Mouse (Mus musculus): ENCODE measurements around the gene Cdc42bpa.

The Cdc42bpa gene

GRCm38 (mm10) chr1:180191651-180192220 lies 231.5 kb downstream of the Cdc42bpa start:
- no peak for DNase-seq (ENCODE audit: low read depth, low spot score)

GRCm38 (mm10) chr1:180192866-180193265 lies 232.6 kb downstream of the Cdc42bpa start:
- DNase-seq (ENCODE audit: low read depth, low spot score), result no peak

DNA sequence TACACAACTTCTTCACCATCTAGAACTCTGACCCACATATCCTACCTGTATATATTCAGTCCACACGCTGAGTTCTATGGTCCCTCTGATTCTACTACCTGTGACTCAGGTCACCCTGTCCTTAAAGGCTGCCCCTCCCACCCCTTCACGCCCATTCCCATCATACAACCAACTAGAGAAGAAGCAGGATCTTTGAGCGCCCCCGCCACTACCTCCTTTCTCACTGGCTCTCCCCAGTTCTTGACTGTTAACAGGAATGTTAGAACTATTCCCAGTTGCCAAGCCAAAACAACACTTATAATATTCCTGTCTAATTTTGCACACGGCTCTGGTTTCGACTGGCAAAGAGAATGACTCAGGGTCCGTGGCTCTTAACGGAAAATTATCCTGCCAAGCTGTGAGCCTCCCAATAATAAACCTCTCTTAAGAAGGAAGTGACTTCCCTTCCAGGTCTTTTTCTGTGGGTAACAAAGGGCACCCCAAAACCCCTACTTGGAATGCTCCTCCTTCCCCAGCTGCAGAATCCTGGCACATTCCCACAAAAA lies 233.2 kb downstream of the Cdc42bpa start:
- no peak for DNase-seq (ENCODE audit: low read depth, low spot score)

- DNase-seq (ENCODE audit: low read depth, low spot score), result no peak
Measured at GRCm38 (mm10) chr1:180194048-180194447, 233.8 kb downstream of the Cdc42bpa start.

DNA sequence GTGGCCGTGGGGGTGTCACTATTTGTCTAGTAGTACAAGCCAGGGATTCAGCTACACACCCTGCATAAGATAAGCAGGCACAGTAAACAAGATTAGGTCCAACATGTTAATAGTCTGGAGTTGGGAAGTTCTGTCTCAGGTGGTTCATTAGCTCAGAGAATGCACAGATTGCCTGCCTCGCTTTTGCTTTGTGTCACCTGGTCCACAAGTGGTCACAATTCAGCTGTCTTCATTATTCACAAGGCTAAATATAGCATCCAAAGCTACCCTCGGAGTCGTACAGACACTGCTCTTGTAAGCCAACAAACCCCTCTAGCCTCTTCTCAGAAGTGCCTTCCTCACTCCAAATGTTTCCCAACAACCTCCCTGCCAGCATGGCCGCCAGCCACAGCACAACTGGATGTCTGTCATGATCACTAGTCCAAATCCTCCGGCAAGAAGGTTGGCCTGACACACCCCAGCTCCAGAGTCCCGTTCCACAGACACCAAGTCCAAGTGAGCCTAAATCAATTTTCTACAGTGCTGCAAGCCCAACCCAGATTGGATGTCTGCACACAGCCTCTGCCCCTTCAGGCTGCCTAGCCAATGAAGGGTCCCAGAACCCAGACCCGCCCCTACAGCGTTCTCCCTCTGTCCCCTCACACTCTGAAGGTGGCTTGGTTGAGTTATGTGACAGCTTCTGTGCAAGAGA lies 234.7 kb downstream of the Cdc42bpa start:
- DNase-seq (ENCODE audit: low read depth, low spot score), result no peak

DNA sequence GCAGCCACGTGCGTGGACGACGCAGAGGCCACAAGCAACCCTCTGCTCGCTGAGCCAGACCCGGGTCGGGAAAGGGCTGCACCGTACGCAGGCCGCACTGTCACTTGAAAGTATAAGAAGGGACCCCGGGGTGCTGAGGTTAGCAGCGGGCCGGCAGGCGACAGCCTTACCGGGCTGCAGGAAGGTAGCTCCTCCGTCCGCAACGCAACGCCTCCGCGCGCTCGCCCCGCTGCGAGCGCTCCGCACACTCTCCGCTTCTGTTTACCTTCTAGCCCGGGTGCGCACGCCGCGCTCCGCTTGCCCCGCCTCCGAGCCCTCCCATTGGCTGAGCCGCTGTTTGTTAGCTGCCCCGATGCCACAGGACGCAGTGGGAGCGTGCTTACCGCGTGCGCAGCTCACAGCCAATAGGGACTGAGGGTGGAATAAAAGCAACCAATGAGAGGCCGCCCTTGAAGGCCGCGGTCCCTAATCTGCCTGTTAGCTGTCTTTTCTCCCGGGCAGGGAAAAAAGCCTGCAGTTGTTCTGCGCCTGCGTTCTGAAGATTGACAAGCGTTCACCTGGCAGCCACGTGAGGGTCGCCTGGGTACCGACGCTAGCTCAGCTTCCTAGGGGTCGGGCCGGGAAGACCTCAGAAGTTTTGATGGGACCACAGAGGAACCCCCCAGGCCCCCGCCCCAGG lies 235.6 kb downstream of the Cdc42bpa start:
- peak; percentile 93 for DNase-seq (ENCODE audit: low read depth, low spot score)

- no peak for DNase-seq (ENCODE audit: low read depth, low spot score)
Measured at GRCm38 (mm10) chr1:180196508-180196907, 236.2 kb downstream of the Cdc42bpa start.

DNA sequence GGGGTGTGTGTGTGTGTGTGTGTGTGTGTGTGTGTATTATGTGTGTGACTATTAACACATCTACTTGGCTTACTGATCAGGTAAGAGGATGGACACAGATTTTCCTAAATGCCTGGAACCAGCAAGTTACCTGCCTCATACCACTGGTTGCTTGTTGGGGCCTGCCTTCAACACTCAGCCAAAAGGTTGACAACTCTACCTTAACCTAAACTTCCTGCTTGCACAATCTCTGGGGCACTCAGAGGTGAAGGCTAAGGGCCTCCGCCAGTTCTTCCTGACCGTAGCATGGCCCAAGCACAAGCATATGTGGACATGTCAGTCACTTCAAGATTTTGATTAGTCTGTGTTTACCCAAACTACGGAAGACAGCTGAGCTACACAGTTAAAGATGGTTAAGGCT lies 237.7 kb downstream of the Cdc42bpa start:
- DNase-seq (ENCODE audit: low read depth, low spot score), result no peak

GRCm38 (mm10) chr1:180198959-180199714 lies 238.9 kb downstream of the Cdc42bpa start, which contains the start of gene Coq8a:
Coq8a (minus strand) TSS chr1:180199602.
- no peak for DNase-seq (ENCODE audit: low read depth, low spot score)

- no peak for DNase-seq (ENCODE audit: low read depth, low spot score)
Measured at GRCm38 (mm10) chr1:180199715-180200050, 239.4 kb downstream of the Cdc42bpa start.

GRCm38 (mm10) chr1:180200722-180201121 lies 240.4 kb downstream of the Cdc42bpa start:
- DNase-seq (ENCODE audit: low read depth, low spot score), result no peak

DNA sequence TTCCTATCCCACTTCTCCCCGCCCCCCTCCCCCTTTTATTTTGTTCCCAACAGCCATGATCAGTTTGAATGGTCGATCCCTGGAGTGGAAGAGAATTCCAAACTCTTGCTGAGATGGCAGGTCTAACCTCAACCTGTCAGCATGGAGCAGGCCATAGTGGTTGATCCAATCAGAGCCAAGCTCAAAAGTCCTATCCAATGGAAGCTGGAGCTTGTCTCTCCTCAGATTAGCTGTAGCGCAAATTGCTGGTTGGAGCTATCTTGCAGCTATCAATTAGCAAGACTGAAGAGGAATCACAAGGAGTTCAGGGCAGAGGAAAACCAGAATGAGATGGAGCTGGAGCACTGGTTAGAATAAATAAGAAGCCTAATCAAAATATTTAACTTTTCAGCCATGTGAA lies 248.1 kb downstream of the Cdc42bpa start:
- no peak for DNase-seq (ENCODE audit: low read depth, low spot score)

- DNase-seq (ENCODE audit: low read depth, low spot score), result no peak
Measured at GRCm38 (mm10) chr1:180210031-180210432, 249.8 kb downstream of the Cdc42bpa start.

DNA sequence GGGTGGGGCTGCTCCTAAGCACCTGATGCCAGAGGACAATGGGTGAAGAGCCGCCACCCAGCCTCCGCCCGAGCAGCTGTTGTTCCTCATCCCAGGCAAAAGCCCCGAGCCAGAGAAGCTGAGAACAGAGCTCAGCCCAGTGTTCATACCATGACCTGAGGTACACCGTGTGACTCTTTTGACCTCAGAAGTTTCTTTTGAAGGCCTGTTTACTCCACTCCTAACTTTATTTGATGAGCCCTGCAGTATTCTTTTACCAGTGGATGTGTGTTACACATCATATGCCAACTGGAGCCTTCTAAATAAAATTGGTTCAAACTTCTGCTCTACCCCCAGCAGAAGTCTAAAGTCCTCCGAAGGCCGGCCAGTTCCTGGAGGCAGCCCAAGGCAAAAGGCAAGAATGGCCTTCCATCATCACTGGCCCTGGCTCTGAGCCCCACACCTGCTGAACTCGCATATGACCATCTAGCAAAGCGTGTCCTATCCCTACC lies 250.6 kb downstream of the Cdc42bpa start:
- DNase-seq (ENCODE audit: low read depth, low spot score), result no peak

GRCm38 (mm10) chr1:180212911-180213310 lies 252.6 kb downstream of the Cdc42bpa start:
- no peak for DNase-seq (ENCODE audit: low read depth, low spot score)

DNA sequence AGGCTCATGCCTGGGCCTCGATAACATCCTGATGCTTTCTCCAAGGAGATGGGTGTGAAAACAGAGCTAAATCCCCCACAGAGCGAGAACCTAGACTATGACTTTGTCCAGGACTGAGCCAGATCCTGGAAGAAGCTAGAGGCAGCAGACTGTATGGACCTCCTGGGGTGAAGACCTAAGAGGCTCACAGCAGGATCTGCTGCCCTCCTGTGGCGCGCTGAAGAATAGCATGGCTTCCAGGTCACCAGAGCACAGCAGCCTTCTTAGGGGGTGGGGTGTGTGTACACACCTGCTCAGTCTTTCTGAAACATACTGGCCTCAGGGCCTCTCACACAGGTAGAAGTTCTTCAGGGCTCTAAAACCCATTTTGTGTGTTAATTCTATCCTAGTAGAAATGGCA lies 254.8 kb downstream of the Cdc42bpa start:
- DNase-seq (ENCODE audit: low read depth, low spot score), result peak; percentile 48

Data from retina, adult 2 months (tissue).